Mouse (Mus musculus) gastrocnemius, postnatal 36 days (tissue): ENCODE data around the gene Hirip3. TPM values are rescaled to one million over a fixed set of nuclear protein-coding genes. Genes with fewer than 3 reads are reported as not detected.

Source experiments
- DNase-seq, 2 experiments: peaks; one replicate each; pipeline ENCODE4 v3.0.0; 2022
- intact Hi-C: fragments of 180-260 bp; cut with DNase I; formaldehyde crosslinking; loops from one replicate; pipeline ENCODE4 v1.15.1; 2025
- total RNA-seq, 2 experiments: library from RNA; stranded (reverse); gene quantifications; 2 replicates each; pipeline ENCODE4 v1.2.3; 2021

Hirip3 gene
- total RNA-seq, 2 experiments from 2014 or later, result 3.7 to 7.8 TPM

DNA sequence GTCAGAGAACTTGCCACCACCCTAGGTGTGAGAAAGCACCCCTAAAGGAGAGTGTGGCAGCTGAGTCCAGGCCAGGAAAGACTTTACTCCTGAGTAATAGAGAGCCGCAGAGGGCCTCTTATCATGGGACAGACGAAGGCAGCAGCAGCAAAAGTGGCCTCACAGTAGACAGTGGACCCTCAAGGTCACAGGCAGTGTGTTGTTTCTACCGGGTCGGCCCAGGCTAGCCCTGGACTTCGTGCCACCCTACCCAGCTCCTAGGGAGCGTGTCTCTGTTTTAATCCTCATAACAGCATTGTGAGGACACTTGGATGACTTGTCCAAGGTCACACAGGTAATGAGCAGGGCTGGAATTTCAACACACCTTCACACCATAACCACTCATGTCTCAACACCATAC lies 11.6 kb upstream of the Hirip3 start:
- intact Hi-C loops, result no loop called here
- peak in 1 of 2 experiments; percentile 10 for DNase-seq

GRCm38 (mm10) chr7:126851192-126851591 lies 10.6 kb upstream of the Hirip3 start:
- intact Hi-C loops, result no loop called here
- peak in 1 of 2 experiments; percentile 9 for DNase-seq

GRCm38 (mm10) chr7:126853454-126853853 lies 8.3 kb upstream of the Hirip3 start:
- peak in 1 of 2 experiments; percentile 7 for DNase-seq
- intact Hi-C loops, result no loop called here

DNA sequence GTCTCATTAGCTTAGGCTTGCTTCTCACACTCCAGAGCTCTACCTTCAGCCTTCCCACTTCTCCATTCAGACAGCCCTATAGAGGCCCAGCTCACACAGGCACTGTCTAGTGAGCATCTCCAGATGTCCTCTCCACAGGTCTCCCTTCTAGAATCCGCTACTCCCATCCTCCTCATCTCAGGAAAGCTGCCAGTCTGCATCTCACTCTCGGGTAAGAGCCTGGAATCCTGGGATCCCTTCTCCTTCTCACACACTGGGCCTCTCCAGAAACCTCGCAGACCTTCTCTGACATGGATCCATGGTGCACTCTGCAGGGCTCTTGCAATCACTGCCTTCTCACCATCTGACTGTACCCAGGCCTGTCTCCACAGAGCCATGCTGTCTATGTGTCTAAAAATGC lies 6.1 kb upstream of the Hirip3 start:
- DNase-seq, result no peak
- intact Hi-C loops, result no loop called here

GRCm38 (mm10) chr7:126856741-126857420 lies 4.9 kb upstream of the Hirip3 start:
- DNase-seq, result no peak
- intact Hi-C loops, result no loop called here

- intact Hi-C loops, result loop anchor here (5.0 kb wide), 1 partner anchor 39 kb away; no protein-coding TSS in a partner anchor
These were observed 785 bp upstream of the Hirip3 start for GRCm38 (mm10) chr7:126860987-126861386.

DNA sequence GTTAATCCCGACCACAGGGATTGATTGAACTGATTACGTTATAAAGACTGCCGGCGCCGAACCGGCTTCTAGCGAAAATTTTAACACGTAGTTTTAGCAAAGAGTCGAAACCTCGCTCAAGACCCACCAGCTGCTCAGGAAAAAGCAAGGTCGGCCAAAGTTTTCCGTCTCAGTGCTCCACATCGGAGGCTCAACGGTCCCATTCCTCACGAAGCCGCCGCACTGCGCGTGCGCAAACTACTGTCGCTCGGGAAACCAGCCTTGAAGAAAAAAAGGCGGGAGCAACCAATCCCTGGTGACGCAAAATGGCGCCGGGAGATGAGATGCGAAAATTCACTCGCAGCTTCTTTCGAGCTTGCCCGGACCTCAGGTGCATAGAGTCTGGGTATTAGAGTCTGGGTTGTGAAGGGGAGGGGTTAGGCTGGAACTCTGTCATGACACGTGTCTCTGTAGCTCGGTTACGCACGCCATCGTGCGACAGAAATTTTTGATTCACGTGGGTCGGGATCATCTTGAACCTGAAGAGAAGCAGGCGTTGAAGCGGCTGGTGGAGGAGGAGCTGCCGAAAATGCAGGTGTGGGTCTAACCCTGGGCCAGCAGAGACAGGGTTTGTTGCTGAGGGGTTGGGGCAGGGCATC lies 494 bp downstream of the Hirip3 start, which contains the start of gene Ino80e:
Ino80e (minus strand) TSS at position 231 of the 638 bp plus-strand sequence.
- DNase-seq, result peak; percentile 89 to 91
- intact Hi-C loops, result loop anchor here (2.0 to 5.0 kb wide), 2 partner anchors 23 to 40 kb away; partner anchors contain the start of gene Taok2

More at GRCm38 (mm10) chr7:126860987-126861386, 785 bp upstream of the Hirip3 start:
- DNase-seq, result peak in 1 of 2 experiments; percentile 6

DNA sequence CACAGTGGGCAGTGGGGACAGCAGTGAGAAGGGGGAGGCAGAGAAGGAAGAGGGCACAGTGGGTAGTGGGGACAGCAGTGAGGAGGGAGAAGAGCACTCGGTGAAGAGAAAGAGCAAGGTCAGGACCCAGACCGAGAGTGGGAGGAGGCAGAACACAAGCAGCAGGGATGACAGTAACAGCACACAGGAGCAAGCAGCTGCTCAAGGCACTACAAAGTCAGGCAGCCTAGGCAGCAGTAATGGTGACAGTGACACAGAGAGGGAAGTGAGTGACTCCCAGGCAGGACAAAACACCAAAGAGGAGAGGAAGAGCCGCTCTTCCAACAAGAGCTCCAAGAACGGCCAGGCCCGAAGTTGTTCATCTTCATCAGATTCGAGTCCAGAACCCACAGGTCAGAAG lies 2.0 kb downstream of the Hirip3 start:
- intact Hi-C loops, result loop anchor here (2.0 to 5.0 kb wide), 2 partner anchors 21 to 41 kb away; partner anchors contain the start of gene Taok2

GRCm38 (mm10) chr7:126867534-126867933 lies 5.8 kb downstream of the Hirip3 start:
- intact Hi-C loops, result no loop called here
- no peak for DNase-seq

More for the DNA sequence above, 2.0 kb downstream of the Hirip3 start:
- no peak for DNase-seq

- intact Hi-C loops, result no loop called here
- no peak for DNase-seq
These were observed 6.2 kb downstream of the Hirip3 start for GRCm38 (mm10) chr7:126868003-126868402.

DNA sequence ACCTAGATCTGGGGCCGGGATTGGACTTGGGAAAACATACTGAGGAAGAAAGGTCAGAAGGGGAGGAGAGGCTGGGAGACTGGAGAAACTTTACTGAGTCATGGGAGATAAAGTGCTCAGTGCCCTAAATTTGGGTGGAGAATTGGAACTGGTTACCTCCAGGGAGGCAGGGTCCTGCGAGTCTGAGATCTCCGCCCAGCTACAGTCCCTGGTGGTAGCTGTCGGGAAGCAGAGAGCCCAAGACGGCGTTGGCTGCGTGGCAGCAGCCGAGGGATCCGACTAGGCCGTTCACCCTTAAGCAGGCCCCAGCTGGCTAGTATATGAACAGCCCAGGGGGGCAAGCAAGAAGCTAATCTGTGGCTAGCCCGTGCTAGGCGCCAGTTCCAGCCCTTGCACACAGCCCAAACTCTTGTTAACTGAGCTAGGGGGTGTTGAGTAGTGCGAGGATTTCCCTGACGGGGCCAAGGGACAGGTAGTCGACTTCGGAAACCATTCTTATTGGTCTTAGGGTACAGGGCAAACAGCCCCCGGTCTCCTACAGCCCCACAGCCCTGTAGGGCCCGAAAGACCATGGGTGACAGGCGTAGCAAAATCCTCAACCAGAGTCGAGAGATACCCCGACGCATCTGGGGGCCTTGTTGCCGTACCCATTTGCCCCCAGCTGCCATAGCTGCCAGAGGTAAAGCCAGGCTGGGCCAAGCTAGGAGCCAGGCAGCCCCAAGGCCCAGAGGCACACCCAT lies 8.2 kb downstream of the Hirip3 start:
- intact Hi-C loops, result no loop called here
- DNase-seq, result no peak

GRCm38 (mm10) chr7:126870520-126870891 lies 8.7 kb downstream of the Hirip3 start:
- no peak for DNase-seq

GRCm38 (mm10) chr7:126877239-126877638 lies 15.5 kb downstream of the Hirip3 start:
- DNase-seq, result no peak
- intact Hi-C loops, result no loop called here

More at GRCm38 (mm10) chr7:126870520-126870891, 8.7 kb downstream of the Hirip3 start:
- intact Hi-C loops, result no loop called here

DNA sequence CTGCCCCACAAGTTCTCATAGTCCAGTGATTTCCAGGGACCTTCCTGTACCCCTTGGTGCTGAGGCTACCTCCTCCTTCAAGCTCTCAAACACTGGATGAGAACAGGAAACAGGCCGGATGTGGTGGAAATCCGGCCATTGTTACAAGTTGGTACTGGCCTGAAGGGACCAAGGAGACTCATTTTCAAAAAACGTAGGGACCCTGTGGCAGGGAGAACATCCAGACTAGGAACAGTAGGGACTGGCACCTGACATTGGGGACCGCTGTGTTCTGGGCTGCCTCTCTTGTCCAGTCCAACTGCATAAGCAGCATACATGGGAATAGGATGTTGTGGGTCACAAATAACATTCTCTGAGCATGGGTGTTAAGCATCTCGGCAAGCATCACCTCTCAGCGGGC lies 19.3 kb downstream of the Hirip3 start:
- DNase-seq, result no peak
- intact Hi-C loops, result no loop called here

DNA sequence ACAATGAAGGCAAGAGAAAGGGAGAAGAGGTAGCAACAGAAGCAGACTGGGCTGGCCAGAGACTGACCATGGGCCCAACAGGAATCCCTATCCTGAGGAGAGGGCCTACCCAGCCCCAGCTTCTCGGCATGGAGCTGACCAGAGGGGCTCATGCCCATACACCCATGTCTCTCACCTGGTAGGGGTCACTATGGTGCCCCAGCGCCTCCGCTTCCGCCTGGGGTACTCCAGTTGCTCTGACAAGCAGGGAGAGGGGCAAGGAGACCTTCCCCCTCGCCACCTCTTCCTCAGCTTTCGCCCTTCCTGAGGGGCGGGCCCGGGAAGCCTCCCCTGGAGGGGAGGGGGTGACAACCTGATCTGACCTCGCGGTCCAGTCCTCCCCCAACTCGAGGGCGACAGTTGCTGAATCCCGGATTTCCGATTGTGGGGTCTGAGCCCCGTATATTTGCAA lies 22.0 kb downstream of the Hirip3 start:
- DNase-seq, result no peak
- intact Hi-C loops, result loop anchor here (2.0 kb wide), 1 partner anchor 21 kb away; the partner anchor contains the start of gene Ino80e

DNA sequence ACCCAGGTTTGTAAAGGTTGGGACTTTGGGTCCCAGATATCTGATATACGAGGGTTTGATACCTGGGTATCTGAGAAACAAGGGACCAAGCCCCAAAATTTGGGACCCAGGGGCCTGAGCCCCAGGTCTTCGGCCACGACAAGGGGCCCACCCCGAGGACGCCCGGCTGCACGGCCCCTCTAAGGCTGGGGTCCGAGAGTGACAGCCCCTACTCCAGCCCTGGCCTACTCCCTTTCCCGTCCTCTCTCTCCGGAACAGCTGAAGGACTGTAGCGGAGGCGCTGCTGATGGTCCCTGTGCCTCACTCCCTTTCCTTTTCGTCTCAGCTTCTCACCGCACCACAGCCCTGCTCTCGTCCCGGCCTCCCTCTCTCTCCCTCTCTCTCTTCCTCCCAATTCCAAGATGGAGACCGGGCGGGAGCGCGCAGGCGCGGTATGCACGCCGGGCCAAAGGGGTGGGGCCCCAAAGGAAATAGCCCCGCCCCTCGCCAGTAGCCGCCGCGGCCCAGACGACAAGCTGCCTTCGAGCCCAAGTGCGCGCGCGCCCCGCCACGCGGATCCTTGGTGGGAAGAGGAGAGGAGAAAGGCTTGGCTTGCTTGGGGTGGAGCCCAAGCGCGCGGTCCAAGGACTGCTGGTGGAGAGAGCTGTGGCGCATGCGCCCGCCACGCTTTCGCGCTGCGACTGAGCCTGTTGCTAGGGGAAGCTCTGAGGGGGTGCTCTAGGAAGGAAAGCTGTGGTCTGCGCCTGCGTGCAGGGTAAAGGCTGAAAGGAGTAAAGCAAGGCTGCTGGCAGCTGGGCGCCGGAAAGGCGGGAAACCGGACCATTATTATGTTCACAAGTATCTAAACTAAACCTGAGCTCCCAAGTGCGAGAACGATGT lies 22.8 kb downstream of the Hirip3 start, which contains the start of gene Taok2:
Taok2 (minus strand) TSS at position 418 of the 879 bp plus-strand sequence.
- intact Hi-C loops, result loop anchor here (2.0 kb wide), 1 partner anchor 22 kb away; the partner anchor contains the start of gene Ino80e

GRCm38 (mm10) chr7:126887281-126887680 lies 25.5 kb downstream of the Hirip3 start:
- no peak for DNase-seq
- intact Hi-C loops, result no loop called here

More for the DNA sequence above, 22.8 kb downstream of the Hirip3 start, which contains the start of gene Taok2:
- peak; percentile 95 to 97 for DNase-seq

DNA sequence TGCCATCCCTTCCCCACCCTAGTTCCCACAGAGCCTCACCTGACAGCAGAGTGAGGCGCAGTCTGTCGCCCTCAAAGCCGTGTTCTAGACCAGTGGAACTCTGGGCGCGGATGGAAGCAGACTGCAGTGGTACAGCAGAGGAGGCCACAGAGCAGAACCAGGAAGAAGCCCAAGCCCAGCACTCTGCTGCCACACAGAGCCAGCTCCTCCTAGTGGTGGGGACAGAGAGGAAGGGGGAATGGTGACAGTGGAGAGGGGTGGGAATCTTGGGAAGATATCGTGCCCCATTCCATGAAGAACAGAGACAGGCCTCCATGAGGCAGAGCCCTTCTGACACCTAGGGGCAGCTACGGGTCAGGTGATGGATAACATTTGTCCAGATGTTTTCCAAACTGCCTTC lies 27.1 kb downstream of the Hirip3 start:
- intact Hi-C loops, result no loop called here
- no peak for DNase-seq

GRCm38 (mm10) chr7:126896912-126897311 lies 35.1 kb downstream of the Hirip3 start:
- no peak for DNase-seq
- intact Hi-C loops, result no loop called here
